Mouse (Mus musculus): ENCODE measurements around the gene Smap1. TPM values are rescaled to one million over a fixed set of nuclear protein-coding genes. Genes with fewer than 3 reads are reported as not detected.

The Smap1 gene
- polyA plus RNA-seq (2015; fragmentation: Nextera tagmentation; extraction: Ambion mirVana): 123 and 134 TPM in 2 replicates

DNA sequence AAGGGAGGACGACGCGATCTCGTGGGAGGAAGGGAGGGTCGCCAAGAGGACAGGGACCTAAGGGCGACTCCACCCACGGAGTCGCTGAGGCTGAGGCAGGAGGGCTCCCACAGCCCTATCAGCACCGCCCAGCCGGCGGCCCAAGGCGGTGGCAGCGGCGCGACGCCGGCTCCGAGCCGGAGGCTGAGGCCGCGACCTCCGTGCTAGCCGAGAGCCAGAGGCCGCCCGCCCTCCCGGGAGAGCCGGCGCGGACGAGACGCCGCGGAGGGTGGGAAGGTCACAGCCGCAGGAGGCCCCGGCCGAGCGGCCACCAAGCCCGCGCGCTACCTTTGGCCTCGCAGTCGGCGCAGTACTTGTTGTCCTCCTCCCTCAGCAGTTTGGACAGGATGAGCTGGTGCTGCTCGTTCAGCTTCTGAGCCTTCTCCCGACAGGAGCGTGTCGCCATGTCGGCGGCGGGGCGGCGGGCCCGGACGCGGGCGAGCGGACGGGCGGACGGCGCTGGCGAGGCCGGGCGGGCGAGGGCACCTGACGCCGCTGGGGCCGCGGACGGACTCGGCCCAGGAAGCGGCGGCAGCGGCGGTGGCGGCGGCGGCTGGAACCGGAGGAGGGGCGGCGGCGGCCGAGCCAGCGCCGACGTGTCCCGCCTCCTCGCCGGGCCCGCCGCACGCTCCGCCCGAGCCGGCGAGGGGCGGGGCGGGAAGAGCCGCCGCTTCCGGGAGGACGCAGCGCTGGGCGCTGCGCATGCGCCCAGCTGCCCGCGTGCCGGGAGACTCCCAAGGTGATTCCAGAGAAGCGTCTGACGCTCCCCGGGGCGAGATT is at the start of gene Smap1:
Smap1 (minus strand) TSS at position 607 of the 819 bp plus-strand sequence.

Other genes with a start within 250 kb of the Smap1 start
- gene B3gat2, start 160.6 kb downstream of the Smap1 start, polyA plus RNA-seq (2015; fragmentation: Nextera tagmentation; extraction: Ambion mirVana): 19.5 and 23.7 TPM in 2 replicates
- 96.2 and 102 TPM in 2 replicates for gene Sdhaf4, start 83.3 kb upstream of the Smap1 start, polyA plus RNA-seq (2015; fragmentation: Nextera tagmentation; extraction: Ambion mirVana)
- 21.5 and 22.3 TPM in 2 replicates for gene Fam135a, start 178.0 kb upstream of the Smap1 start, polyA plus RNA-seq (2015; fragmentation: Nextera tagmentation; extraction: Ambion mirVana)

All from neural tube, postnatal 0 days (tissue).